Mouse (Mus musculus) stomach, embryonic 16.5 days (tissue): ENCODE measurements around the gene Dcaf5. TPM values are rescaled to one million over a fixed set of nuclear protein-coding genes. Genes with fewer than 3 reads are reported as not detected.
A peak's percentile ranks its signal among the peaks of the same experiment; 100 is the strongest.

Experiments
- ATAC-seq: fragments of 200-750 bp; cut with Nextera tagmentation; 2 replicates; pipeline ENCODE4 v1.8.0; 2017; ENCODE audit warnings: moderate number of reproducible peaks, moderate TSS enrichment; ENCODE audit not compliant: insufficient read depth, low FRiP score
- H3K27ac ChIP-seq: fragments of 300-500 bp; sonication (generic); 2 replicates; pipeline ENCODE4 v1.5.1; 2014; ENCODE audit warnings: low read length
- H3K27me3 ChIP-seq: fragments of 300-500 bp; sonication (generic); 2 replicates; pipeline ENCODE4 v1.6.1; 2014; ENCODE audit warnings: low read length, control low read depth, mixed read lengths; ENCODE audit not compliant: control insufficient read depth, insufficient read depth
- H3K36me3 ChIP-seq: fragments of 300-500 bp; sonication (generic); 2 replicates; pipeline ENCODE4 v1.6.1; 2014; ENCODE audit warnings: low read length; ENCODE audit not compliant: control insufficient read depth, insufficient read depth
- H3K4me1 ChIP-seq: fragments of 300-500 bp; sonication (generic); 2 replicates; pipeline ENCODE4 v1.6.1; 2014; ENCODE audit warnings: low read length, control low read depth, mixed read lengths; ENCODE audit not compliant: control insufficient read depth, insufficient read depth
- H3K4me2 ChIP-seq: fragments of 300-500 bp; sonication (generic); 2 replicates; pipeline ENCODE4 v1.6.1; 2014; ENCODE audit warnings: low read depth, low read length, mixed read lengths
- H3K4me3 ChIP-seq: fragments of 300-500 bp; sonication (generic); replicated peaks from 2 replicates; pipeline ENCODE4 v1.5.1; 2014; ENCODE audit warnings: mild to moderate bottlenecking, low read length
- H3K9ac ChIP-seq: fragments of 300-500 bp; sonication (generic); 2 replicates; pipeline ENCODE4 v1.6.1; 2014; ENCODE audit warnings: low read length
- H3K9me3 ChIP-seq: fragments of 300-500 bp; sonication (generic); replicated peaks from 2 replicates; pipeline ENCODE4 v1.6.1; 2016; ENCODE audit warnings: low read length, control low read depth; ENCODE audit not compliant: control insufficient read depth
- WGBS: fragments of 180-500 bp; shearing (Covaris S2); extraction: QIAGEN DNeasy Blood & Tissue Kit; methylation state at CpG from one replicate; pipeline ENCODE4 v1.1.7; 2014; 5-methylcytosine and 5-hydroxymethylcytosine counted together
- microRNA-seq: library from miRNA; unstranded; fragments of <30 nt; microRNA quantifications from one replicate; pipeline ENCODE4, GENCODE M21; 2016
- polyA plus RNA-seq: library from polyadenylated mRNA; unstranded; fragments of >200 nt; fragmentation: Nextera tagmentation; extraction: Ambion mirVana; gene quantifications from 2 replicates; pipeline ENCODE4 v1.2.1, GENCODE M21; 2015

The Dcaf5 gene
- polyA plus RNA-seq, 1 experiment from 2014 or later, result 12.5 TPM

DNA sequence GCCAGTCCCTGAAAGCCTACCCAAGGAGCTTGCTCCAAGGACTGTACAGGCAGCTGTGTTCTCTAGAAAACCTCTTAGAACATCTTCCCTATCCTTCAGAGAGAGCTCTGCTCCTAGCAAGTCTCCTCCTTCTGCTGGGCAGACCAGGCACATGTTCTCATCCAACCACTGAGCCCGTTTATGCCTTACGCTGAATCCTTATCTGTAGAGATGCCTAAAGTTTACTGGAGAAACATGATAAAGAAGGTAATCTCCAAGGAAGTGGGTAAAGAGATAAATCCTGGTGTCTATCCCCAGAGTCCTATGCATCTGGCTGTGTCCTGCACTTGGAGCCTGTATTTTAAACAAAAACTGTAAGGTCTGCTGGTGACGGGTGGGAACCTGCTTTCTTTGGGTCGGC is 145.9 kb downstream of the Dcaf5 start:
- Histone ChIP-seq H3K4me3 (no peak overlapping the region), H3K27me3 (no peaks in the 10 kb centered on the region), H3K27ac (no peak overlapping the region), H3K9ac (no peak overlapping the region), H3K9me3 (no peaks in the 10 kb centered on the region), H3K36me3 (no peaks in the 10 kb centered on the region), H3K4me2 (no peak overlapping the region), H3K4me1 (no peaks in the 10 kb centered on the region)
- no peak for ATAC-seq
- 66% methylated on average over 4 of the region's 4 CpGs for WGBS

DNA sequence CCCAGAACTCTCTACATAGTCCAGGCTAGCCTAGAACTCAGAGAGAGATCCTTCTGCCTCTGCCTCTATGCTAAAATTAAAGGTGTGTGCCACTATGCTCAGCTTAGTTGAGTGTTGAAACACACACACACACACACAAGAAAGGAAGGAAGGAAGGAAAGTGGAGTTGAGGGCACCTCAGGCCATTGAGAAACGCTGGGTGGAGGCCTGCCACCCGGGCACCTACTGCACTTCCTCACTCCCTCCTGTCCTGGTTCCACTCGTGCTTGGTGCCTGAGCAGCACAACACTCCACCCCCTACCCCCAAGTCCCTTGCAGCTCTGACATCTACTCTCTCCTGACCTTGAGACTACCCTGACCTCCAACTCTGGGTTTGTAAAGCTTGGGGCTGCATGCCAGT is 146.7 kb downstream of the Dcaf5 start:
- H3K4me2 ChIP-seq, result no peak overlapping the region
- WGBS, result 45% methylated on average over 3 of the region's 3 CpGs
- no peaks in the 10 kb centered on the region for H3K27me3 ChIP-seq
- no peak for ATAC-seq
- no peak overlapping the region for H3K9ac ChIP-seq
- H3K4me3 ChIP-seq, result no peak overlapping the region
- H3K9me3 ChIP-seq, result no peaks in the 10 kb centered on the region
- H3K4me1 ChIP-seq, result no peaks in the 10 kb centered on the region
- no peaks in the 10 kb centered on the region for H3K36me3 ChIP-seq
- H3K27ac ChIP-seq, result no peak overlapping the region

DNA sequence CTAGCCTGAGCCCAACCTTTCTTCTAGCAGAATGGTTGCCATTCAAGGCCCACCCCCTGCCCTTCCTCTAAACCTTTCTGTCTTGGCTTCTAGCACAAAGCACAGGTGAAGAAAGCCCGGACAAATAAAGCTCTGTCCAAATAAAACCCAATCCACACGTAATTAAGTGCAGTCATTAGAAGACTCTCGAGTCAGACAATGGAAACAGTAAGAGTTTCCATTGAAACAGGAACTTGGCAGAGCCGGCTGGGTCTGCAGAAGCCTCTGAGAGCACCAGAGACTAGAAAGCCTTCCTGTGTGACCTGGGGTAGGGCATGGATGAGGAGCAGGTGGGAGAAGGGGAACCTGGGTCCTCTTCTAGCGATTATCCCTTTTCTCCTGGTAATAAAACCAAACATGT is 150.5 kb downstream of the Dcaf5 start:
- Histone ChIP-seq H3K4me2 (no peak overlapping the region), H3K9me3 (no peaks in the 10 kb centered on the region), H3K4me3 (no peak overlapping the region), H3K27me3 (no peaks in the 10 kb centered on the region), H3K9ac (no peak overlapping the region), H3K36me3 (no peaks in the 10 kb centered on the region), H3K27ac (no peak overlapping the region), H3K4me1 (no peaks in the 10 kb centered on the region)
- ATAC-seq, result no peak
- WGBS, result 63% methylated on average over 5 of the region's 5 CpGs

Small RNA genes lying within 50 kb of the gene (microRNA-seq; reads per million reads assigned to microRNA genes)
- 52.9 reads per million, percentile 48 among the genes with 10 or more reads in this experiment for gene Mir1843a

Other genes starting within 250 kb of the Dcaf5 start
- gene Actn1, start 176.2 kb downstream of the Dcaf5 start, polyA plus RNA-seq, result 51.2 and 52.7 TPM in 2 replicates
- gene Exd2, start 26.5 kb upstream of the Dcaf5 start, polyA plus RNA-seq, result 26.5 and 28.0 TPM in 2 replicates
- 14.8 and 15.6 TPM in 2 replicates for gene Galnt16, start 81.7 kb upstream of the Dcaf5 start, polyA plus RNA-seq
- 31.4 and 31.5 TPM in 2 replicates for gene Slc39a9, start 207.3 kb upstream of the Dcaf5 start, polyA plus RNA-seq
- gene Erh, start 207.7 kb upstream of the Dcaf5 start, polyA plus RNA-seq, result 216 and 218 TPM in 2 replicates